In the genomic region with DNA sequence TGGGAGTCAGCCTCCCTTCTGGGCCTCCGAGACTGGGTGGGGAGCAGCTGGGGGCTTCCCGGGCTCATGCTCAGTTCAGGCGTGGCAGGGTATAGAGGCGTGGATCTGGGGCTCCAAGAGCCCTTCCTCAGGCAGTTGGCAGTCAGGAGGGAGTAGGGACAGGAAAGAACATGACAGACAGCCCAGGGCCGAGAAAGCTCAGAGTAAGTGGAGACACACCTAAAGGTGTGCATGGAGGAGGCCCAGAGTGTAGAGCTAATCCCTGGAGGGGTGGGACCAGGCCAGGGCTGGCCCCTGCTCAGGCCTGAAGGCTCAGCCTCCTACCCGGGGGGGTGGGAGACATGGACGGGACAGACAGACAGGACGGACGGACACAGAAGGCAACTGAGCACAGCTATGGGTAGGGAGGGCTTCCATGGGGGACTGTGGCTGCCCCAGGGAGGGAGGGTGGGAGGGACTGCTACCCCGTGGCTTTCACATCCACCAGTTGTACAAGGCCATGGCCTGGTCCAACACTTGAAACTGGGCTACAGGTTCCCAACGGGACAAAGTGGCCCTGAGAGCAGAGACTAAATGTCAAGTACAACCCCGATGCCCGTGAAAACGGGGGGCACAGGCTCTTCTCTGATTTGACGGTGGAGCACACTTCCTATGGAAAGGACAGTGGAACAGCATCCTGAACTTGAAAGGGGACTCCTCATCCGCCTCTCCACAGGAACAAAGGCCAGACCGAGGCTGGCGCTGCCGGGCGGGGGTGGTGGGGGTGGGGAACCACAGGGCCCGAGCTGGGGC, we compare ENCODE assay signal across 9 mouse cellular contexts. TPM values are rescaled to one million over a fixed set of nuclear protein-coding genes. Genes with fewer than 3 reads are reported as not detected.
DNase-seq lines count a peak whose midpoint lies in the region; ATAC-seq and TF ChIP-seq lines count a peak whose summit lies in the region.
"Had no signal": no experiment of that assay in that cellular context is flagged by ENCODE, and none has a peak within 500 bp of the region (broad histone marks: within the 10 kb centered on the region; RNA-seq: fewer than 3 reads in every experiment).

No protein-coding gene starts in this region.

- no peaks in the 10 kb centered on the region for H3K27me3 ChIP-seq in intestine, embryonic 14.5 days (replicated peaks; ENCODE audit: control insufficient read depth, insufficient read depth, low read length)
- no peaks in the 10 kb centered on the region for H3K27me3 ChIP-seq in intestine, postnatal 0 days (replicated peaks; ENCODE audit: control insufficient read depth, insufficient read depth, low read length)
- H3K27me3 ChIP-seq in forebrain, embryonic 12.5 days, result peaks cover 7% of the 10 kb centered on the region; the same call in 1 of the 2 replicates
- no peaks in the 10 kb centered on the region for H3K27me3 ChIP-seq in hindbrain, embryonic 15.5 days
- H3K27me3 ChIP-seq in midbrain, embryonic 16.5 days (ENCODE audit: control insufficient read depth, insufficient read depth, low read depth, low read length), result no peaks in the 10 kb centered on the region

- WGBS in intestine, embryonic 14.5 days, result 76% methylated on average over 21 of the region's 21 CpGs
- WGBS in intestine, postnatal 0 days, result 68% methylated on average over 21 of the region's 21 CpGs
- 68% methylated on average over 18 of the region's 21 CpGs for WGBS in forebrain, embryonic 12.5 days
- 56% methylated on average over 20 of the region's 21 CpGs for WGBS in hindbrain, embryonic 15.5 days
- WGBS in midbrain, embryonic 16.5 days, result 60% methylated on average over 21 of the region's 21 CpGs

- H3K9ac ChIP-seq in intestine, embryonic 14.5 days (ENCODE audit: low read length), result 0 out of 2 replicates have a peak overlapping the region, but pooled peaks have one; percentile 7
- H3K9ac ChIP-seq in intestine, postnatal 0 days (ENCODE audit: low read depth, low read length), result no peak overlapping the region
- peak overlapping the region; percentile 29; the same call in 1 of the 2 replicates for H3K9ac ChIP-seq in forebrain, embryonic 12.5 days
- H3K9ac ChIP-seq in hindbrain, embryonic 15.5 days, result 0 out of 2 replicates have a peak overlapping the region, but pooled peaks have one; percentile 11
- peak overlapping the region; percentile 51 for H3K9ac ChIP-seq in midbrain, embryonic 16.5 days (ENCODE audit: low read depth, low read length)

- no peaks in the 10 kb centered on the region for H3K36me3 ChIP-seq in intestine, embryonic 14.5 days (ENCODE audit: control insufficient read depth, insufficient read depth, low read length)
- peaks cover 4% of the 10 kb centered on the region; the same call in 1 of the 2 replicates for H3K36me3 ChIP-seq in intestine, postnatal 0 days (ENCODE audit: control insufficient read depth, insufficient read depth)
- no peaks in the 10 kb centered on the region for H3K36me3 ChIP-seq in forebrain, embryonic 12.5 days (replicated peaks)
- H3K36me3 ChIP-seq in hindbrain, embryonic 15.5 days, result no peaks in the 10 kb centered on the region
- no peaks in the 10 kb centered on the region for H3K36me3 ChIP-seq in midbrain, embryonic 16.5 days (ENCODE audit: control insufficient read depth, insufficient read depth, low read length)

- no peak overlapping the region for H3K4me3 ChIP-seq in intestine, embryonic 14.5 days (ENCODE audit: low read depth, low read length)
- no peak overlapping the region for H3K4me3 ChIP-seq in intestine, postnatal 0 days (ENCODE audit: low read depth, low read length)
- no peak overlapping the region for H3K4me3 ChIP-seq in forebrain, embryonic 12.5 days (replicated peaks)
- H3K4me3 ChIP-seq in hindbrain, embryonic 15.5 days, result no peak overlapping the region
- no peak overlapping the region for H3K4me3 ChIP-seq in midbrain, embryonic 16.5 days (ENCODE audit: low read depth, low read length)

- peak overlapping the region; percentile 15; the same call in 1 of the 2 replicates for H3K4me2 ChIP-seq in intestine, embryonic 14.5 days (ENCODE audit: low read length)
- no peak overlapping the region for H3K4me2 ChIP-seq in intestine, postnatal 0 days (replicated peaks; ENCODE audit: low read depth)
- H3K4me2 ChIP-seq in forebrain, embryonic 12.5 days, result no peak overlapping the region; the same call in 1 of the 2 replicates
- 0 out of 2 replicates have a peak overlapping the region, but pooled peaks have one; percentile 10 for H3K4me2 ChIP-seq in hindbrain, embryonic 15.5 days
- H3K4me2 ChIP-seq in midbrain, embryonic 16.5 days (ENCODE audit: low read length), result no peak overlapping the region

- ATAC-seq in intestine, embryonic 14.5 days (replicated peaks; ENCODE audit: low FRiP score, low TSS enrichment, low read depth), result no peak
- ATAC-seq in intestine, postnatal 0 days, result no peak
- peak; percentile 5; the same call in 1 of the 2 replicates for ATAC-seq in forebrain, embryonic 12.5 days (ENCODE audit: low FRiP score)
- ATAC-seq in hindbrain, embryonic 15.5 days (ENCODE audit: low FRiP score, low read depth), result no peak
- ATAC-seq in midbrain, embryonic 16.5 days, result peak; percentile 15; the same call in 1 of the 2 replicates

- H3K4me1 ChIP-seq in intestine, embryonic 14.5 days (replicated peaks; ENCODE audit: control insufficient read depth, insufficient read depth, low read length), result peaks cover 31% of the 10 kb centered on the region
- H3K4me1 ChIP-seq in intestine, postnatal 0 days (replicated peaks; ENCODE audit: control insufficient read depth, insufficient read depth, low read length), result no peaks in the 10 kb centered on the region
- H3K4me1 ChIP-seq in forebrain, embryonic 12.5 days, result peaks cover 86% of the 10 kb centered on the region
- H3K4me1 ChIP-seq in hindbrain, embryonic 15.5 days (replicated peaks), result peaks cover 87% of the 10 kb centered on the region
- H3K4me1 ChIP-seq in midbrain, embryonic 16.5 days (ENCODE audit: control insufficient read depth, insufficient read depth, low read length), result peaks cover 56% of the 10 kb centered on the region

- H3K27ac ChIP-seq in intestine, embryonic 14.5 days (ENCODE audit: low read depth), result peak overlapping the region; percentile 69
- no peak overlapping the region for H3K27ac ChIP-seq in intestine, postnatal 0 days (ENCODE audit: low read depth, low read length)
- H3K27ac ChIP-seq in forebrain, embryonic 12.5 days, result peak overlapping the region; percentile 71
- H3K27ac ChIP-seq in hindbrain, embryonic 15.5 days (replicated peaks), result peak overlapping the region; percentile 78
- peak overlapping the region; percentile 71 for H3K27ac ChIP-seq in midbrain, embryonic 16.5 days (ENCODE audit: low read length)

- no peaks in the 10 kb centered on the region for H3K9me3 ChIP-seq in intestine, embryonic 14.5 days (ENCODE audit: control insufficient read depth, low read length)
- H3K9me3 ChIP-seq in intestine, postnatal 0 days (ENCODE audit: control insufficient read depth), result no peaks in the 10 kb centered on the region
- H3K9me3 ChIP-seq in forebrain, embryonic 12.5 days, result no peaks in the 10 kb centered on the region
- no peaks in the 10 kb centered on the region for H3K9me3 ChIP-seq in hindbrain, embryonic 15.5 days
- no peaks in the 10 kb centered on the region for H3K9me3 ChIP-seq in midbrain, embryonic 16.5 days (replicated peaks; ENCODE audit: control insufficient read depth, low read length, poor library complexity, severe bottlenecking)

- TF ChIP-seq CTCF in intestine, postnatal 0 days (IDR thresholded peaks at IDR 0.05; ENCODE audit: low read depth), result no peak

- no peak for DNase-seq in intestine, embryonic 14.5 days (ENCODE audit: low spot score)
- no peak for DNase-seq in left cerebral cortex, adult 11 months (ENCODE audit: low spot score)
- no peak for DNase-seq in MN1 (ENCODE audit: low spot score)
- no peak for DNase-seq in adrenal gland, postnatal 14 days
- DNase-seq: kidney, postnatal 4 days had no signal

RNA-seq across cellular contexts. Expression of gene Ccnk, which starts 40.6 kb away (rescaled TPM):
- polyA plus RNA-seq in intestine, embryonic 14.5 days (2014; fragmentation: Nextera tagmentation; extraction: Ambion mirVana), result 4.7 and 5.1 TPM in 2 replicates
- 3.0 and 3.3 TPM in 2 replicates for polyA plus RNA-seq in intestine, postnatal 0 days (2015; fragmentation: Nextera tagmentation; extraction: Ambion mirVana)
- polyA plus RNA-seq in forebrain, embryonic 12.5 days (2016; fragmentation: Nextera tagmentation; extraction: Ambion mirVana), result 4.7 and 5.4 TPM in 2 replicates
- 2.8 and 3.1 TPM in 2 replicates for polyA plus RNA-seq in hindbrain, embryonic 15.5 days (2015; fragmentation: Nextera tagmentation; extraction: Ambion mirVana)
- 2.2 and 2.4 TPM in 2 replicates for polyA plus RNA-seq in midbrain, embryonic 16.5 days (2015; fragmentation: Nextera tagmentation; extraction: Ambion mirVana)
- 31.5 and 31.7 TPM in 2 replicates for total RNA-seq in adrenal gland, postnatal 14 days (2021)

RNA-seq across cellular contexts. Expression of gene Setd3, which starts 40.9 kb away (rescaled TPM):
- polyA plus RNA-seq in intestine, embryonic 14.5 days (2014; fragmentation: Nextera tagmentation; extraction: Ambion mirVana), result 75.9 and 83.6 TPM in 2 replicates
- polyA plus RNA-seq in intestine, postnatal 0 days (2015; fragmentation: Nextera tagmentation; extraction: Ambion mirVana), result 49.1 and 50.0 TPM in 2 replicates
- polyA plus RNA-seq in forebrain, embryonic 12.5 days (2016; fragmentation: Nextera tagmentation; extraction: Ambion mirVana), result 103 and 112 TPM in 2 replicates
- 95.6 and 95.9 TPM in 2 replicates for polyA plus RNA-seq in hindbrain, embryonic 15.5 days (2015; fragmentation: Nextera tagmentation; extraction: Ambion mirVana)
- polyA plus RNA-seq in midbrain, embryonic 16.5 days (2015; fragmentation: Nextera tagmentation; extraction: Ambion mirVana), result 95.5 and 97.2 TPM in 2 replicates
- 92.3 and 93.2 TPM in 2 replicates for total RNA-seq in adrenal gland, postnatal 14 days (2021)

RNA-seq across cellular contexts. Expression of gene Ccdc85c, which starts 55.2 kb away (rescaled TPM):
- 10.9 and 11.2 TPM in 2 replicates for polyA plus RNA-seq in intestine, embryonic 14.5 days (2014; fragmentation: Nextera tagmentation; extraction: Ambion mirVana)
- 10.1 and 12.0 TPM in 2 replicates for polyA plus RNA-seq in intestine, postnatal 0 days (2015; fragmentation: Nextera tagmentation; extraction: Ambion mirVana)
- polyA plus RNA-seq in forebrain, embryonic 12.5 days (2016; fragmentation: Nextera tagmentation; extraction: Ambion mirVana), result 10.7 and 14.7 TPM in 2 replicates
- polyA plus RNA-seq in hindbrain, embryonic 15.5 days (2015; fragmentation: Nextera tagmentation; extraction: Ambion mirVana), result 13.7 and 14.7 TPM in 2 replicates
- 13.2 and 13.5 TPM in 2 replicates for polyA plus RNA-seq in midbrain, embryonic 16.5 days (2015; fragmentation: Nextera tagmentation; extraction: Ambion mirVana)
- 21.6 and 23.0 TPM in 2 replicates for total RNA-seq in adrenal gland, postnatal 14 days (2021)

Comparison
In these comparisons a context has a peak if more than half of its experiments do, and no peak if none do; other contexts are left out.
1. H3K4me2 ChIP-seq: peak in intestine, embryonic 14.5 days (single experiment) and hindbrain, embryonic 15.5 days (single experiment); none in intestine, postnatal 0 days (single experiment), forebrain, embryonic 12.5 days (single experiment) and midbrain, embryonic 16.5 days (single experiment).
2. ATAC-seq: peak in forebrain, embryonic 12.5 days (single experiment) and midbrain, embryonic 16.5 days (single experiment); none in intestine, embryonic 14.5 days (single experiment), intestine, postnatal 0 days (single experiment) and hindbrain, embryonic 15.5 days (single experiment).